Mouse (Mus musculus): Measurements from ENCODE around the gene Ralgps2.

- TF ChIP-seq GATA1 (IDR thresholded peaks at IDR 0.05; ENCODE audit: borderline replicate concordance, low read length) (no peak), FLI1 (IDR thresholded peaks at IDR 0.05; ENCODE audit: low read length) (no peak)
These were observed 181.1 kb downstream of the Ralgps2 start for GRCm38 (mm10) chr1:156758326-156758725.
